In genomic region chr9:39493895-39494294, GRCm38 (mm10) we compare ENCODE assay signal across 12 mouse cellular contexts.
"Had no signal": no experiment of that assay in that cellular context is flagged by ENCODE, and none has a peak within 500 bp of the region (broad histone marks: within the 10 kb centered on the region; RNA-seq: fewer than 3 reads in every experiment).

Olfr44 (minus strand) TSS chr9:39493995.

- DNase-seq: left cerebral cortex, postnatal 4 days; liver; liver, embryonic 13.5 days; liver, postnatal 0 days; lung, adult 18-20 months; lung, adult 2 months; lung, embryonic 14.5 days; lung, postnatal 10 days; lung, postnatal 14 days; lung, postnatal 36 days; lung, postnatal 4 days; midbrain, embryonic 14.5 days had no signal
